Mouse (Mus musculus) heart, postnatal 14 days (tissue): ENCODE measurements around the gene Klhl42. TPM values are rescaled to one million over a fixed set of nuclear protein-coding genes. Genes with fewer than 3 reads are reported as not detected.

ENCODE experiments used
- DNase-seq, 2 experiments: peaks; one replicate each; pipeline ENCODE4 v3.0.0; 2021 to 2022
- intact Hi-C: fragments of 180-260 bp; cut with DNase I; formaldehyde crosslinking; loops from one replicate; pipeline ENCODE4 v1.15.1; 2025
- total RNA-seq, 2 experiments: library from RNA; stranded (reverse); gene quantifications; 2 replicates each; pipeline ENCODE4 v1.2.3; 2021

Gene Klhl42
- total RNA-seq, 2 experiments from 2014 or later: 8.2 to 8.7 TPM

DNA sequence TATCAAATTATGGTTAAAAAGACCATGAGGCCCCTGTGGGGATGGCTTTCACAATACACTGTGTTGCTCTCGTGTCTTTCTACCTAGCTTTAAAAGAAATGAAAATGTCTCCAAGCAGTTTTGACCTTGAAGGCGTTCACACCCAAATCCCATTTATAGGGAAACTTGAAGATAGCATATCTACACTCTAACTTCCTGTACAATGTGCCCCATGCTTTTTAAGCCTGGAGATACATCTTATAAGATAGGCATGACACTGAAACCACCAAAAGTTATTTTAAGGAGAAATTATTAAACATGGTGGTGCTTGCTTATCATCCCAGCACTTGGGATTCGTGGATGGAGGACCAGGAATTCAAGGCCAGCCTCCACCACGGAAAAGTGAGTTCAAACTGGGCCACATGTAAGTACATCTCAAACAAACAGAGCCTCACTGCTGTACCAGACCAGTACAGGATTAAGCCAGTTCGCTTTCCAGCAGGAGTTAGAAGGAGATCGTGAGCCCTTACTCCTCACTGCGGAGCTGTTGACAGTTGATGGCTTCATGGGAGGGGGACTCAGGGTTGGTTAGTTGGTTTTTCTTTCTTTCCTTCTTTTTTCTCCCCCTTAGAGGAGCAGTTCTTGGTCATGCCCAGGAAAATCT, 5.7 kb upstream of the Klhl42 start:
- intact Hi-C loops: no loop called here
- DNase-seq: no peak

DNA sequence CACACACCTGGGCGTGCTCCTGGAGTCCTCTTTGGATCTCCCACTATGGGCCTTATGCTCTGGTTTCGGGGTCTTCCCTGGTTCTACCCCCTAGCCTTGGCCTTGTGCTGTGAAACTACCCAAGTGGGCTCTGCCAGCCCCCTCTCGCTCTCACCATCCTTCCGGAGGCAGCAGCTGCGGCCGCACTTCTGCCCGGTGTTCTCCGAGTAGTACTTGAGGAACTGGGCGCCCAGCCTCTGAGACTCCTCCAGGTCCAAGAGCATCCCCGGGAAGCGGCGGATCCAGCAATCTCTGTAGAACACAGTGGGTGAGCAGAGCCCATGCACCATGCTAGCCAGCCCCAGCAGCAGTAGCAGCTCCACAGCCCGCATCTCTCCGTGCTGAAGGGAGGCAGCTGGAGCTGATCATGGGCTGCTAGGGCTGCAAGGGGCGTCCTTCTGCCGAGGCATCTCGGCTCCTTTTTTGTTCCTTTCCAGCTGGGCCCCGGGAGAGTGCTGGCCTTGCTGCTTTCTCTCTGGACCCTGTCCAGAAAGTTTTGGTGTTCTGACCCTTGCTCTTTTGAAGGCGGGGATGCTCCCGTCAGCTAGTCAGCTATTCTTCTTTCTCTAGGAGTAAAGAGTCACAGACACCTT, 4.5 kb upstream of the Klhl42 start, which contains the start of gene Mansc4:
Mansc4 (minus strand) TSS at position 439 of the 632 bp plus-strand sequence.
- peak; percentile 39 to 69 for DNase-seq
- intact Hi-C loops: no loop called here

DNA sequence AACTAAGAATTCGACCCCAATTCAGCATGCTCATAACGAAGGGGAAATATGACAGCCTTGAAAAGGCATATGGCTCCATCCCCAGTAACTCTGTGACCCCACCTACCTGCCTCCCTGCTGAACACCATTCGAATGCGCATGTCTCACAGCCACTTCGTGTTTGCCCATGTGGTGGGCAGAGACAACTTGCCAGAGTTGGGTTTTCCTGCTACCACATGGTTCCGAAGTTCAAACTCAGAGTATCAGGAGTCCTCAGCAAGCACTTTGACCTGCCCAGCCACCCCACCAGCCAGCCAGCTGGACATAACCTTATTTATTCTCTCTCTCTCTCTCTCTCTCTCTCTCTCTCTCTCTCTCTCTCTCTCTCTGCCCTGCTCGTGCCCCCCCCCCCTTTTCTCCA, 3.4 kb upstream of the Klhl42 start:
- intact Hi-C loops: no loop called here
- no peak for DNase-seq

DNA sequence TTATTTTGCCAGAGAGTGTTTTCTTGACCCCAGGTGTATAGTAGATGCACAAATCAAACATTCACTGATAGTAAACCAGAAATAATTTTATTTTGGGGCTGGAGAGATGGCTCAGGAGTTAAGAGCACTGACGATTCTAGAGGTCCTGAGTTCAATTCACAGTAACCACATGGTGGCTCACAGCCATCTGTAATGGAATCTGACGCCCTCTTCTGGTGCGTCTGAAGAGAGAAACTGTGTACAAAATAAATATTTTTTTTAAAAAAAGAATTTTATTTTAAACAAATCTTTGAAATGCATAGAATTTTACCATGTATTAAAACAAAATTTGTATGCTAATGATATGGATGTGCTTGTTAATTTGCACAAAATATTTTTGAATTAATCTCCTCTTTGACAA, 2.7 kb upstream of the Klhl42 start:
- intact Hi-C loops: no loop called here
- DNase-seq: no peak

DNA sequence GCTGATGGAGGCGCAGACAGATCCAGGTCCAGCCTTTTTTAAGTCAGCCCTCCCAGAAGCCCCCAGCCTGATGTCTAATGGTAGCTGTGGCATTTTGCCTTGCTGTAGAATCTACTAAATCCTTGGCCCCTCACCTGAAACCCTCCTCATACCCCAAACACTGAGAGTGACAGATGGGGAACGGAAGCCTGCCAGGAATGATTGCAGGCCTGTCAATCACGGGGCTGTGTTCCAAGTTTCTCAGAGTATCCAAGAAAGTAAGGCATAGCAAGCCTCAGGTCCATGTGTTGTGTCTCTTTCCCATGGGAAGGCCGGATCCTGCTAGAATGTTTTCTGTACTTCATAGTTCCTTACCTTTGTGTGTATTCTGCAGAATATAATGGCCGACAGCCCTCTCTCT, 988 bp upstream of the Klhl42 start:
- intact Hi-C loops: no loop called here
- no peak for DNase-seq

DNA sequence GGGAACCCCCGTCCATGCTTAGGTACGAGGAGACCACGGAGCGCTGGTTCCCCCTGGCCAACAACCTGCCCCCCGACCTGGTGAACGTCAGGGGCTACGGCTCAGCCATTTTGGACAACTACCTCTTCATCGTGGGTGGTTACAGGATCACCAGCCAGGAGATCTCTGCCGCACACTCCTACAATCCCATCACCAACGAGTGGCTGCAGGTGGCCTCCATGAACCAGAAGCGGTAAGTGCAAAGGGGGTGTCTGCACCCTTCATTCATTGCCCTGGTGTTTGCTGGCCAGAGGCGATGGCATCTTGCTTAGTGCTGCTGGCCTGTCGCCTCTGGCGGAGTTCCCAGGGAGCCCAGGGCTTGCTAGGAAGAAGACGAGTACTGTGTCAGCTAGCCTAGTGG, 957 bp downstream of the Klhl42 start:
- DNase-seq: peak; percentile 53 to 67
- intact Hi-C loops: no loop called here

DNA sequence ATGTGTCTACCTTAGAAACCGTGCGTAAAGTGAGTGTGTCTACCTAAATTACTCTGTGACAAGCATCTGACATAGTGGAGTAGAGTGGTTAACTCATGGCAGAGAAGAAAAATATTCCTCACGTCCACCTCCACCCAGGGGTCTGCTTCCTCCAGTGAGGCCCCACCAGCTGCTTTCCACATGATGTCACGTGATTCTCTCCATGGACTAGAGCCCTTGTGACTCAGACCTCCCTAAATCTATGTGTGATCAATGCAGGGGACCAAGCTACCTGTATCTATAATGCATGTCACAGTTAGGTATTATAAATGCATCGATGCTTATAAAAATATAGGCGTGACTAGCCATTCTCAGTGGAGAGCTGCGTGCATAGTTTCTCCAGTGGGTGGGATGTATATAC, 3.6 kb downstream of the Klhl42 start:
- intact Hi-C loops: no loop called here

DNA sequence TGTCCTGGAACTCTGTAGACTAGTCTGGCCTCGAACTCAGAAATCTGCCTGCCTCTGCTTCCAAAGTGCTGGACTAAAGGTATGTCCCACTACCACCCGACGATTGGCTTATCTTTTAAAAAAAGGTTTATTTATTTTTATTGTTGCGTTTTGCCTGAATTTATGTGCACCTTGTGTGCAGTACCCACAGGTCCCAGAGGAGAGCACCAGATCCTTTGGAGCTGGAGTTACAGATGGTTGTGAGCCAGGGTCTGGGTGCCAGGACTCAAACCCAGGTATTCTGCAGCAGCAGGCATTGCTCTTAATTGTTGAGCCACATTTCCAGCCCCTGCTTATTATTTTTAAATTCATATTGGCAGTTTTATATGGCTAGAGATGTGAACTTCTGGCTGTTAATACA, 4.9 kb downstream of the Klhl42 start:
- intact Hi-C loops: no loop called here

More for the DNA sequence above, 3.6 kb downstream of the Klhl42 start:
- DNase-seq: no peak

DNA sequence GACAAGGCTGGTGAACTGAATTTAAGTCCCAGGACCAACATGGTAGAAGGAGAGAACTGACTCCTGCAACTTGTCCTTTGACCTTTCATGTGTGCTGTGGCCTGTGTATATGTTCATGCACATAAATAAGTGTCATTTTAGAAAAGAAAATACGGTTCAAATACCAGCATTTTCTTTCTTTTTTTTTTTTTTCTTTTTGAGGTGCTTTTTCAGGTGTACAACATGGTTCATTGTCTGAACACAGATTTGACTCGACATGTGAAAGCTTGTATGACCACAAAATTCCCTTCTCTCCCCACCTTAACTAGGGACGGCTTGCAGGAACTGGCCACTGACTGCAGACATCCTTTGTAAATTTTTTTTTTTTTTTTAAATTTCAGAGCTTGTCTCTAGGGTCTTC, 5.8 kb downstream of the Klhl42 start:
- intact Hi-C loops: no loop called here

More for the DNA sequence above, 4.9 kb downstream of the Klhl42 start:
- no peak for DNase-seq

DNA sequence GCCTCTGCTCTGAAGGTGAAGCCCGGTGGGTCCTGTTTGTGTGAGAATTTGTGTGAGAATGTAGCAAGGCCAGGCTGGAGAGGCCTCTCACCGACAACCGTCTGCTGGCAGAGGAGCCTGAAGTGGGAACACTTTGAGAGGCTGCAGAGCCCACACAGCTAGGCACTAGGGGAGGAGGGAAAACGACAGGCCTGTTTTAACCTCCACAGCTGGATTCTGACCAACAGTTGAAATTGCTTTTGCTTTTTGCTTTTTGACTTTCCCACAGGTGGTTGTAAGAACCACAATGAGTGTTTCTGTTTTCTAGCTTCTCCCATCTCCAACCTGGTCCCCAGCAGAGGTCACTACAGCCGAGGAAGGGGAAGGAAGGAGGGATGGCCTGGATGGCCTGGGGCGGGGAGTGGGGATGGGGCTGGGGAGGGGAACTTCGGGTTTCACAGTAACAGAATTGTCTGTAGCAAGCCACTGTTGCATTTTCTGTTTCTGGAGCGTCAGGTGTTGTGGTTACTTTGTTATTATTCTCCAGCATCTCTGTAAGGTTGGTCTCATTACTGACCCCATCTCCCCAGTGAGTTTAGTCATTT, 6.3 kb downstream of the Klhl42 start:
- intact Hi-C loops: no loop called here
- DNase-seq: no peak

More for the DNA sequence above, 5.8 kb downstream of the Klhl42 start:
- no peak for DNase-seq

DNA sequence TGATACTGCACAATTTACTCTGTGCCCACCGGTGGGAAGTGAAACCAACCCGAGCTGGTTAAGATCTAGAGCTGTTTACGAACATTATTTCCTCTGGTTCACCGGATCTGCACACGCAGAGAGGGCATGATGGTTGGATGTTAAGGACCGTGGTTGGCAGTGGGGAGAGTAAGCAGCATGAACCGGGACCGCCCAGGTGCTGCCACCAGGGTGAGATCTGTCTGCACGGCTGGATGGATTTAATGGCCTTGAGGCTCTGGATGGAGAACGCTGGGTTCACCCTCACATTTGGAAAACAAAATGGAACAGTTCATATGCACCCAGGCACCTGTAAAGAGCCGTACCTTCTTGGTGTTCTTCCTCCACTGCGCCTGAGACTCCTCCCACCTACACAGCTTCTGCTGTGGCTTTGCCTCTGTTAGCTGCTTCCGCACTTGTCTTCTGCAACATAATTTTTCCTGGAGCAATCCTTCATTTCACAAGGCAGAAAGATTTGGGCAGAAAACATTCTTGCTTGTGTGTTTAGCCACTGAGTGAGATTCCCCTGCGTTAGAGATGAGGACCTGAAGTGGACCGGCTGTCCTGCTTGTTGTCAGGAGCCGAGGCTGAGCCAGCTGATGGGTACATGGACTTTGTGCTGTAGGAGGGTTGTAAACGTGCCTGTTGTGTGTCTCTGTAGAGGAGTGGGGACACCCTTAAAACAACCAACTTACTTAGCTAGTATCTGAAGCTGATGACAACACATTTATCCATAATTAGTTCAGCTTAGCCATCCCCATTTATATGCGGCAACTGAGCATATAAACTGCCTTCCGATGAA, 8.5 kb downstream of the Klhl42 start:
- DNase-seq: no peak
- intact Hi-C loops: no loop called here

DNA sequence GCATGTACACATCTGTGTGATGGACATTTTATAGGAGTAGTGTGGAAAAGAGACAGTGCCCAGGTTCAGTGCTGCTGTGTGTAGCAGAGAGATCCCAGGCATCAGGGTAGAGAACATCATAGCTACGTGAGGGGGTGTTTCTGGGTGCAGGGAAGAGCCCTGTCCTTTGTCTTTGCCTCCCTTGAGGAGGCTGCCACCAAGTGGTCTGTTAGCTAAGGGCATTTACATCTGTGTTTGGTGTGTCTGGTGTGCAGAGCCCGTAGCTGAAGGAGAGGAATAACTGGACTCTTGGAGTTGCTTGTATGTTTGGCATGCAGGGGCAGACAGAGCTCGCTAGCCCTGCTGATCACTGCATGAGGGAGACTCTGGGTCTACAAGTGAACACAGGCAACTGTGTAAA, 11.1 kb downstream of the Klhl42 start:
- no peak for DNase-seq
- intact Hi-C loops: no loop called here

DNA sequence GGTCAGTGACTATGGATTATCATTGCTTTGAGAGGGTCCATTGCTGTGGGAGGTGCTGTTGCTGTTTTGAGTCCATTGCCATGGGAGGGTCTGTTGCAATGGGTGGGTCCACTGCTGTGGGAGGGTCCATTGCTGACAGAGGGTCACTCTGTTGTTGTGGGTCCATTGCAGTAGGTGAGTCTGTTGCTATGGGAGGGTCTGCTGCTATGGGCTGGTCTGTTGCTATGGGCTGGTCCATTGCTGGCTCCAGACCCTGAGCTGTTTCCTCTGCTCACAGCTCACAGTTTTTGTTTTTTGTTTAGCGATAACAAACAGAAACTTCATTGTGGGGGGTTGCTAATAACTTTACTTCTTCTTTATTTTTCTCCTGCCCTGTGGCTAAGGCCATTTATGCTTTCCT, 14.3 kb downstream of the Klhl42 start:
- no peak for DNase-seq
- intact Hi-C loops: no loop called here

DNA sequence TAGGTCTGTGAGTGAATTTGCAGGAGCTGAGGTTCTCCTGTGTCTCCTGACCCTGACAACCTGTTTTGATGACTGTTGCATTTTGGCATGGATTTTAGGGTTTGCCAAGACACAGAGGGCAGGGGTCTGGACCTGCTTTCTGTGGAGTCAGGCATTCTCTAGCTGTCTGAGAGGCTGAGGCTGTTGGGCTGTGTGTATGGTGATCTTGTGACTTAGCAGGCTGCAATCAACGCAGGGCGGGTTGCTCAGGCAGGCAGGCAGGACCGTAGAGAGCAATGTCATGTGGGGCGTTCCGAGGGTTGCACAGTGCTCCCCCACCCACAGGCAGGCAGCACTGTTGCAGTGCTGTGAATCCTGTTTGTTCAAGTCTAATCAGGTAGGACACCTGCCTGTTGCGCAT, 15.5 kb downstream of the Klhl42 start:
- DNase-seq: no peak
- intact Hi-C loops: no loop called here

DNA sequence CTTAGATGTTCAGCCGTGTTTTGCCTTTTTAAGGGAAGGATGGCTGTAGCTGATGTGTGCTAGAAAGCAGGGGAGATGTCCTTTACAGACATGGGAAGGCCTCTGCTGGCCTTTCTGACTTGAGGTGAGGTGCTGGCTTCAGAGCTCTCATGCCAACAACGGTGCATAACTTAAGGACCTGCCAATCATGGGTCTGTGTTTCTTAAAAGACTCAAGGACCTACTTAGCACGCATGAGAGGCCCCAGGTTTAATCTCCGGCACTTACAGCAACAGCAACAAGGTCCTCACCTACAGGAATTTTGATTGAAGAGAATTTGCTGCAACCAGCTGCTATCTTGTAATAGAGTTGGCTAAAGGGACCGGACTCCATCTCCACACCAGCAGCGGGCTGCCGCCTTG, 18.1 kb downstream of the Klhl42 start:
- DNase-seq: no peak
- intact Hi-C loops: no loop called here

DNA sequence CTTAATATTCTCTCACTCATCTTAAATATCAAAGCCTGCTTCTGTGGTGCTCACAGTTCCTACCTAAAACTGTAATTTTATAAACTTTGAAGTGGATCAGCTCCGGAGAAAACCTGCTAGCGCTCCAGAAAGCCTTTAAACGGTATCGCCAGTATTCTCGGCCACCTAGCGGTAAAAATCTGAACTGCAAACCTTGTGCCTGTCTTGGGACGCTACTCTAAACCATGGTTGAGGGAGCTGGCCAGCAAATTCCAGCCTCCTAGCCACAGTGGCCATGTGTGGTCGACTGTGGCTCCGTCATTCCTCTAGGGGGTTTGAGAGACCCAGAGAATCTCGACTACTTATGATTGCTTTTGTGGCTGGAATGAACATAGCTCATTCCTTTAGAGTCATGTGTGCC, 25.4 kb downstream of the Klhl42 start:
- peak; percentile 86 to 95 for DNase-seq
- intact Hi-C loops: loop anchor here (5.0 to 10.0 kb wide), 4 partner anchors 104 to 838 kb away; no protein-coding TSS in a partner anchor

DNA sequence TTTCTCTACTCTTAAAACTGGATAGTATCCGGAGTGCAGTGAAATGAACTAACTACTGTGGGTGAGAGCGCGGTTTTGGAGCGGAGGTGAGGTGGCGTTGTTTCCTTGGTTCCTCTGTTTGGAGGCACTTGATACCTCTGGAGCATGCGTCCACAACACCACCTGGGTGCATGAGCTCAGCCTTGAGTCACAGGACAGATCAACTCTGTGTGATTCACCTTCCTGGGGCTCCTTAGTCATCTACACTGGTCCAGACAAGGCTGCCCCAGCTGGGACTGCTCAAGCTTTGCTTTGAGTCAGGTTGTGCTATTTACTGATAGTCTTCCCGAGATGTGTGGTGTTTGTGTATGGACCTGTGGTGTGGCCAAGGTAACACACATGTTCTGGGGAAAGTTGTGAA, 26.6 kb downstream of the Klhl42 start:
- intact Hi-C loops: loop anchor here (5.0 to 10.0 kb wide), 4 partner anchors 105 to 837 kb away; no protein-coding TSS in a partner anchor
- DNase-seq: no peak

DNA sequence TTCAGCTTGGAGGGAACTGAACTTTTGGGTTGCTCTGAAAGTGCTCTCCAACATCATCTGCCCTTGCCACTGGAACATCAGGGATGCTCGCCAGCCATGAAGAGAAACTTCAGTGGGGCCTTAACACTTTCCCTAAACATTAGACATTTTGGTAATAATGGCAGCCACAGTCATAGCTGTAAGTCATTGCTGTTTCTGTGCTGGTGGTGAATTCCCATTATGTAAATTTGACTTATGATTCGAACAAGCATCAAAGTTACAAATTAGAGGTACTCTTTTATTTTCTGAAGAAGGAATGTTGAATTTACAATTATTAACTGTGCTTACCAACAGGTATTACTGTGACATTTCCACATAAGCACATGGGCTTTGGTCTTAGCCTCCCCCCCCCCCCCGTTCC, 27.0 kb downstream of the Klhl42 start:
- intact Hi-C loops: loop anchor here (5.0 to 10.0 kb wide), 4 partner anchors 106 to 837 kb away; no protein-coding TSS in a partner anchor
- DNase-seq: no peak

DNA sequence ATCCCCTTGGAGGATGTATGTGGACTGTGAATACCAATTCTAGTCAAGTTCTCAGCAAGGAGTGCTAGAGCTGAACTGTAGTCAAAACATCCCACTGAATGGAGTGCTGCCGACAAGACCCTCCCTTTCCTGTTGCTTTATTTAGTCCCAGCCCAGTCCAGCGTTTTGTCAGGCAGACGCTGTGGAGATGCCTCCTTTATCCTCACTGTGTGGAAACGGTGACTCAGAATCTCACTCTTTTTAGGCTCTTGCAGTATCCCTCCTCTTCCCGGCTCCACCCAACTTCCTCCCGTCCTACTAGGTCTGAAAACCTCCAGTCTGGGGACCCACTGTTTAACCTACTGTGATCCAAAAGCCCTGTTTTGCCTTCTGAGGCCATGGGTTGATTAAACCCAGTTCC, 30.1 kb downstream of the Klhl42 start:
- no peak for DNase-seq
- intact Hi-C loops: no loop called here

DNA sequence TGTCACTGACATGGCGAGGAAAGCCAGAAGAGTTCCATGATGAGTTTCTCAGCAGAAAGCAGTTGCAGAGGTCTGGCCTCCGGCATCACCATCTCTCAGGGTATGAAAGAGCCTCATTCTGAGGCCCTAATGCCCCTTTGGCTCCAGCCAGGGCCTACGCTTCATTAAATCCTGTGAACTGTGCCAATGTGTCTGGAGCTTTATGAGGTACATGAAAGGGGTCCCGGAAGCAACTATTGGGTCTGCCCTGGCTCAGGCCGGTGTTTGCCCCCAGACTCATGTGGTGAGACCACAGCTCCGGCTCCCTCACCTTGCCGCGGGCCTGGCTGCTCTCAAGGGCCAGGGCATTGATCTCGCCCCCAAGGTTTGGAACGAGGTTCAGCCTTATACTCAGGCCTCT, 36.1 kb downstream of the Klhl42 start:
- intact Hi-C loops: no loop called here
- DNase-seq: no peak

DNA sequence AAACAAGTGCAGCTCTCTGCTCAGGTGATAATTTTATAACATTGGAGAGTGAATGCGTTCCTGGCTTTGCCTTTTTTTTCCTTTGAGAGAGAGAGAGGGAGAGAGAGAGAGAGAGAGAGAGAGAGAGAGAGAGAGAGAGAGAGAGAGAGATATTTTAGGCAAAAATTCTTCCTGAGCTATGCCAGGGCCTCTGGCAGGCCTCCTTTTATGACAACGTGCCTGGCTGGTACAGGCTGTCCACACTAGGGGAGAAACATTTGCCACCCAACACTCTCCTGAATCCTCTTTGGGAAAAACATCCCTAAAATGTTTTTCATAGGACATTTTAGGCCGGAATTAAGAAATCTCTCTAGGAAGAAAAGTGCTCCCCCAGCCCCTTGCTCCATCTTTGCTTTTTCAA, 47.1 kb downstream of the Klhl42 start:
- DNase-seq: no peak
- intact Hi-C loops: no loop called here
